Mouse (Mus musculus) leukemia stem cell, adult 10-12 weeks (primary cell): Measurements from ENCODE around the gene Adar. TPM values are rescaled to one million over a fixed set of nuclear protein-coding genes. Genes with fewer than 3 reads are reported as not detected.

ENCODE experiments used
- polyA plus RNA-seq: library from polyadenylated mRNA; stranded (reverse); fragments of >175 nt; gene quantifications from 2 replicates; pipeline ENCODE4 v1.2.3, GENCODE M21; 2012; ENCODE audit warnings: low replicate concordance

Adar gene
- 12.2 and 21.7 TPM in 2 replicates for polyA plus RNA-seq

DNA sequence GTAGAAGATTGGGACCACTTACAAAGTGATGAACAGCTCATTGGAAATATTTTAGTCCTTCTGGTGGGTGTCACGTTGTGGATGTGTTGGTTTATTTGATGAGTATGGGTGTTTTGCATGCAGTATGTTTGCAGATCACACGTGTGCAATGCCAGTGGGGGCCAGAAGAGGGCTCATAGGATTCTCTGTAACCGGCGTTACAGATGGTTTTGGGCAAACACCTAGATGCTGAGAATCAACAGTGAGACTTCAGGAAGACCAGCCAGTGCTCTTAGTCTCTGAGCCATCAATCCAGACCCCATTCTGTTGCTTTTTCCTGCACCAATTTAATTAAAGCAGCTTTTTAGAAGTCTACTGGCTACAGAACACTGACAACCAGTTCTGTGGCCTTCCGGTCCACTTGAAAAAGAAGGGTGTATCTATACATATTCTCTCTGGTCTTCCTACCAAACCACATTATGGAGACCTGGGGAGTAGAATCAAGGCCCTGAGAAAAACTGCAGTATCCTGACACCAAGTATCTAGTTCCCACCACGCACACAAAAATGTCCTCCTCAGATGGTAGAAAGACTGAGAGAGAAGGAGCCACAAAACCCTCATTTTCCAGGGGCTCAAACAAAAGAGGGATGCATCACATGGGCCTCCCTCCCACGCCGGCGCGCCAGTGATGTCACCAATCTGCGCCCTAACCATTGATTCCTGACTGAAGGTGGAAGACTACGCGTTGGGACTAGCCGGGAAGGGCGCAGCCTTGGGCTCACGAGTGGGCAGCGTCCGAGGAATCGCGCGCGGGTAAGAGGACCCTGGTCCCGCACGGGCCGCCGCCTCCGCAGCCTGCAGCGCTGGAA, at the start of gene Adar:
Adar (plus strand) TSS at position 664 of the 848 bp plus-strand sequence.

DNA sequence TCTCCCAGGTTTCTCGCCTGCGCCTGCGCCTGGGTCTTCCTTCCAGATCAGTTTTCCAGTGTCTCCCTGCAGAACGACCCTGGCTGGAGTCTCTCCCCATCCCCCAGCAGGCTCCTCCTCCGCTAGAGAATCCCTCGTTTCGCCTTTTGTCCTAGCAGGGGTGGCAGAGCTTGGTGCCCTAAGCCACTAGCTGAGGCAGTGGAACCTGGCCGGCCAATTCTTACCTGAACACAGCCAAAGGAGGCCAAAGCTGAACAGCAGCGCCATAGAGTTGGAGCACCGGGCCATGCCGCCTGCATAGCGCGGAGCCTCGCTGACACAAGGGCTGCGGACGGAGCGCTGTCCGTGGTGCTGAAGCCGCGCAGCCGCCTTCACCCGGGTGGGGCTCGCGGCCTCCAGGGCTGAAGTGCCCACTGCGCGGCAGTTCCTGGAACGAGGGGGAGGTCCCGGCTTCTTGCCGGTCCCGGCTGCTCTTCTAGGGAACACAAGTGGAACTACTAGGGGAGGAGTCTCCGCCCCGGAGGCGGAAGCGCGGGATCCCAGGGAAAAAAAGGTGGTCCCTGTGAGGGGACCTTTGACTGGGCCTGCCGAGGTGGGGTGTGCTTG, 49.4 kb downstream of the Adar start, which contains the start of gene Chrnb2:
Chrnb2 (minus strand) TSS at position 514 of the 606 bp plus-strand sequence.

DNA sequence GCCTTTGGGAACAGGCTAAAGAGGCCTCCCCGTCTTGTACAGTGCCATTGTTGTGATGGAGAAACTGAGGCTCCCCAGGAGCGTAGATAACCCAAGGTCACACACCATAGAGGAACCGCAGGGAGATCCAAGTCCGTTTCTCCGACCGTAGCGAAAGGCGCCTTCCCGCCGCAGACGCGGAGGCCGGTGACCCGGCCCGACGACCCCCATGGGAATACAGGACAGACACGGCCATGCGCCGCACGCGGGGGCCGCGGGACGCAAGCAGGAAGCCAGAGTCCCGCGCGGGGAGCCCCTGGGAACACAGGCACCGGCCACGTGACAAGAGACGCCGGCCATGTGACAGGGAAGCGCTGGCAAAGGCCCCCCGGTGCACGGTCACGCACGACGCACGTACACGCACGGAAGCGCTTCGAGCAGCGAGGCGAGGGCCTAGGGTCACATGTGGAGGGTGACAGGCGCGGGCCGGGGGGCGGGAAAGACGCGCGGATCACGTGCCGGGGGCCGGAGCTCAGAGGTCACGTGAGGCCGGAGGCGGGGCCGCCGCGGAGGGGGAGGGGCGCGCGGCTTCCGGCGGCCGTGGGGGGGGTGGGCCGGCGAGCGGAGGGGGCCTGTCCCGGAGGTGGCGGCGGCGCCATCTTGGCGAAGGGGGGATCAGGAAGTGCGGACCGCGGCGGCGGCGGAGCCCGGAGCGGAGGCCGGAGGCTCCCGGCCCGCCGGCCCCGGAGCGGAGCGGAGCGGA, 58.3 kb downstream of the Adar start, which contains the start of gene Ube2q1:
Ube2q1 (plus strand) TSS at position 649 of the 742 bp plus-strand sequence.

Other genes with a start within 250 kb of the Adar start
- 0.07 TPM in 1 of 2 replicates, not detected in the other for gene Kcnn3, start 194.9 kb upstream of the Adar start, polyA plus RNA-seq
- 0.30 and 0.34 TPM in 2 replicates for gene Chrnb2, start 49.6 kb downstream of the Adar start, polyA plus RNA-seq
- 42.6 and 81.4 TPM in 2 replicates for gene Ube2q1, start 58.6 kb downstream of the Adar start, polyA plus RNA-seq
- 0.24 and 0.33 TPM in 2 replicates for gene She, start 116.3 kb downstream of the Adar start, polyA plus RNA-seq
- gene Il6ra, start 198.2 kb downstream of the Adar start, polyA plus RNA-seq = 5.9 and 8.4 TPM in 2 replicates
- gene Atp8b2, start 248.5 kb downstream of the Adar start, polyA plus RNA-seq = 1.8 and 6.2 TPM in 2 replicates